Comparison of ENCODE assay signal across 8 mouse cellular contexts in genomic region chr13:54071606-54072331, GRCm38 (mm10). TPM values are rescaled to one million over a fixed set of nuclear protein-coding genes. Genes with fewer than 3 reads are reported as not detected.
A peak's percentile ranks its signal among the peaks of the same experiment; 100 is the strongest.
DNase-seq lines count a peak whose midpoint lies in the region; ATAC-seq lines count a peak whose summit lies in the region.

Gene Sfxn1, plus strand, starts transcription at chr13:54071869.

- peak within 1 kb of the TSS; percentile 84 for H3K9ac ChIP-seq in embryonic facial prominence, embryonic 14.5 days (ENCODE audit: low read depth, low read length)
- H3K9ac ChIP-seq in limb, embryonic 13.5 days = peak within 1 kb of the TSS; percentile 86
- H3K9ac ChIP-seq in midbrain, embryonic 15.5 days = peak within 1 kb of the TSS; percentile 76

- H3K9me3 ChIP-seq in embryonic facial prominence, embryonic 14.5 days (ENCODE audit: control insufficient read depth, low read length) = no peaks in the 10 kb centered on the region
- 0 out of 2 replicates have a peak, but pooled peaks cover 4% of the 10 kb centered on the region for H3K9me3 ChIP-seq in limb, embryonic 13.5 days
- no peaks in the 10 kb centered on the region for H3K9me3 ChIP-seq in midbrain, embryonic 15.5 days

- H3K27me3 ChIP-seq in embryonic facial prominence, embryonic 14.5 days (replicated peaks; ENCODE audit: control insufficient read depth, insufficient read depth, low read length) = no peaks in the 10 kb centered on the region
- H3K27me3 ChIP-seq in limb, embryonic 13.5 days = peaks cover 18% of the 10 kb centered on the region
- no peaks in the 10 kb centered on the region for H3K27me3 ChIP-seq in midbrain, embryonic 15.5 days (replicated peaks)

- peak; percentile 85 for ATAC-seq in embryonic facial prominence, embryonic 14.5 days (ENCODE audit: low read depth)
- ATAC-seq in limb, embryonic 13.5 days (ENCODE audit: low FRiP score, low read depth) = peak; percentile 82
- peak; percentile 90 for ATAC-seq in midbrain, embryonic 15.5 days (replicated peaks)

- H3K4me1 ChIP-seq in embryonic facial prominence, embryonic 14.5 days (ENCODE audit: control insufficient read depth, insufficient read depth, low read length) = 0 out of 2 replicates have a peak, but pooled peaks cover 10% of the 10 kb centered on the region
- H3K4me1 ChIP-seq in limb, embryonic 13.5 days = peaks cover 29% of the 10 kb centered on the region
- peaks cover 20% of the 10 kb centered on the region for H3K4me1 ChIP-seq in midbrain, embryonic 15.5 days

- DNase-seq in 416B (ENCODE audit: low read depth) = peak; percentile 87
- DNase-seq in adrenal gland, postnatal 36 days = peak; percentile 79 to 87
- peak; percentile 82 for DNase-seq in embryonic facial prominence, embryonic 14.5 days (ENCODE audit: low spot score)
- DNase-seq in heart, adult 8-10 months (ENCODE audit: low spot score) = peak; percentile 65
- DNase-seq in kidney, adult 9 months = peak; percentile 83
- peak; percentile 53 to 79 for DNase-seq in spleen, postnatal 10 days (ENCODE audit: low spot score in 2 of 2)

- peak within 1 kb of the TSS; percentile 75 for H3K4me3 ChIP-seq in embryonic facial prominence, embryonic 14.5 days (ENCODE audit: low read depth, low read length)
- H3K4me3 ChIP-seq in limb, embryonic 13.5 days = peak within 1 kb of the TSS; percentile 76
- peak within 1 kb of the TSS; percentile 74 for H3K4me3 ChIP-seq in midbrain, embryonic 15.5 days

- 0 out of 2 replicates have a peak, but pooled peaks cover 6% of the 10 kb centered on the region for H3K36me3 ChIP-seq in embryonic facial prominence, embryonic 14.5 days (ENCODE audit: control insufficient read depth, insufficient read depth, low read length)
- no peaks in the 10 kb centered on the region for H3K36me3 ChIP-seq in limb, embryonic 13.5 days
- H3K36me3 ChIP-seq in midbrain, embryonic 15.5 days (replicated peaks) = no peaks in the 10 kb centered on the region

- H3K4me2 ChIP-seq in embryonic facial prominence, embryonic 14.5 days (ENCODE audit: low read depth, low read length) = peak within 1 kb of the TSS; percentile 83
- H3K4me2 ChIP-seq in limb, embryonic 13.5 days (replicated peaks) = peak within 1 kb of the TSS; percentile 77
- H3K4me2 ChIP-seq in midbrain, embryonic 15.5 days = peak within 1 kb of the TSS; percentile 59

- H3K27ac ChIP-seq in embryonic facial prominence, embryonic 14.5 days (replicated peaks; ENCODE audit: low read depth, low read length) = peak within 1 kb of the TSS; percentile 40; the same call in 1 of the 2 replicates
- H3K27ac ChIP-seq in limb, embryonic 13.5 days = peak within 1 kb of the TSS; percentile 39; the same call in 1 of the 2 replicates
- peak within 1 kb of the TSS; percentile 88 for H3K27ac ChIP-seq in midbrain, embryonic 15.5 days

- WGBS in embryonic facial prominence, embryonic 14.5 days = 2% methylated on average over 37 of the region's 74 CpGs
- under 1% methylated on average over 70 of the region's 74 CpGs for WGBS in limb, embryonic 13.5 days
- WGBS in midbrain, embryonic 15.5 days = under 1% methylated on average over 74 of the region's 74 CpGs

RNA-seq across cellular contexts. Expression of gene Sfxn1, which starts in this region (rescaled TPM):
- total RNA-seq in adrenal gland, postnatal 36 days (2021) = 10 to 100 TPM; 58.4 to 71.8 TPM
- 51.4 and 56.8 TPM in 2 replicates for polyA plus RNA-seq in embryonic facial prominence, embryonic 14.5 days (2014; fragmentation: Nextera tagmentation; extraction: Ambion mirVana)
- total RNA-seq in heart, adult 8-10 months (2022) = 1 to 10 TPM; 6.5 to 9.9 (median 8.4) TPM
- 51.7 and 53.7 TPM in 2 replicates for polyA plus RNA-seq in limb, embryonic 13.5 days (2015; fragmentation: Nextera tagmentation; extraction: Ambion mirVana)
- 96.8 and 102 TPM in 2 replicates for polyA plus RNA-seq in midbrain, embryonic 15.5 days (2015; fragmentation: Nextera tagmentation; extraction: Ambion mirVana)

Comparison
In these comparisons a context has a peak if more than half of its experiments do, and no peak if none do; other contexts are left out.
1. Peak in every context shown above with its lines: DNase-seq, ATAC-seq, H3K4me3 ChIP-seq and H3K27ac ChIP-seq.
2. RNA of gene Sfxn1 (total RNA-seq): 58.4 to 71.8 TPM in adrenal gland, postnatal 36 days; 6.5 to 9.9 TPM in heart, adult 8-10 months; every median in the first group is over 4 times any median in the second.